Mouse (Mus musculus) neural tube, embryonic 10.5 days (tissue): ENCODE results near the gene Tnfrsf14.

Source experiments
- DNase-seq: peaks from one replicate; pipeline ENCODE4 v3.0.0-alpha.2; 2017; ENCODE audit warnings: low spot score; ENCODE audit errors: extremely low spot score

Gene Tnfrsf14

DNA sequence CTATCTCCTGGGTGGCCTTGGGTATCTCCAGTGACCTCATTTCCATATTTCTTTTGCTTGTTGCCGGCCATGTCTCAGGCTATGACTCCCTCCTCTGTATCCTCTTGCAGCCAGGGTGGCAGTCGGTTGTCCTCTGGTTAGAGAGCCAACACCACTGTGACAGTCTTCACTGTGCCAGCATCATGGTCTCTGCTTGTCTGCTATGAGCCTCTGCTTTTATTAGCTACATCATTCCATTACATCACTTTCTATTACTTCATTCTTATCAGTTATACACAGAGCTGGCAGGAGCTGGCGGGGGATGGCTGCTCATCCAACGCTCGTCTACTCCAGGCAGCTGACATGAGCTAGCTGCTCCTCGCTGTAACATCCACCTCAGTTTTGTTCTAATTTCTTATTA, 47.6 kb downstream of the Tnfrsf14 start:
- DNase-seq, result no peak

DNA sequence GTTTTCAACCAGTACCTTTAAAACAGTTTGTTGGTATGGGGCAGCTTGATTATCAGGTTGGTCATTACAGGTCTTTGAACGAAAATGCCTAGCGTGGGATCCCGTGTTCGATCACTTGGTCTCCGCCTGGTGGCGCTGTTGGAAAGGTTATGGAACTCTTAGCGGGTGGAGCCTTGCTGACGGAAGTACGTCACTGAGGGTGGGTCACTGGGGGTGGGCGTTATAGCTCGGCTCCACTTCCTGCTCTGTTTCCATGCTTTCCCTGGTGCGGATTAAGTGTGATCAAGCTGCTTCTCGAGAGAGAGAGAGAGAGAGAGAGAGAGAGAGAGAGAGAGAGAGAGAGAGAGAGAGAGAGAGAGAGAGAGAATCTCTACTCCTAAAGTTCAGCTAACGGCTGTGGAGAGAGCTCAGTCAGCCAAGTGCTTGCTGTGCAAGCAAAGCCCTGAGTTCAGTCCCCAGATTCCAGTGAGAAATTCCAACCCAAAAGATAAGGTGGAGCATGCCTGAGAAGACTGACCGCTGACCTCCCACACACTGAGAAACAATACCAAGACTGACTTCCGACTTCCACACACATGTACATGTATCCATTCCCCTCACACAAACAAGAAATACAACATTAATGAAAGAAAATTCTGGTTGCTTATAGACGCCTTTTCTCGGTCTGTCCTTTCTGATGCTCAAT, 50.4 kb downstream of the Tnfrsf14 start:
- DNase-seq, result peak; percentile 96

DNA sequence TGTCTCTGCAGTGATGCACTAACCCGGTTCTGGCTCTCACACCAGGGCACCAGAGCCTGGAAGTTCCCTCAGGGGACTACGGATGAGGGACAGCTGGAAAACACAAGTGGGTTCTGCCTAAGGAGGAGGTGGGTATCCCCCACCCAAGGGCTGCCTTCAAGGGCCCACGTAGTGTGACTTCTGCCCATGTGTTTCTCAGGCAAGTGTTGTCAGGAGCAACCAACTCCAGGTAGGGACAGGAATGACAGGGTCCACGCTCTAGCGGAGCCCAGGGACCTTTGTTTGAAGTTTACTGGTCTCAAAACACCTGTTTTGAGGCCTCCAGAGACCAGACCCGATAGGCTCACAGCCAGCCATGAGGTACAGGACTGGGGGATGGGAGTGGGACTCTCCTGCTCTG, 55.2 kb downstream of the Tnfrsf14 start:
- DNase-seq, result no peak
